Mouse (Mus musculus): Measurements from ENCODE around the gene Arhgap27. TPM values are rescaled to one million over a fixed set of nuclear protein-coding genes. Genes with fewer than 3 reads are reported as not detected.
"Not testable (repeated sequence)": the region's sequence is repeated elsewhere in the genome, so short reads cannot be mapped to it uniquely, and the experiment has no call there.

The Arhgap27 gene
- polyA plus RNA-seq, 1 experiment = 22.3 TPM

GRCm38 (mm10) chr11:103292890-103293287, 70.6 kb downstream of the Arhgap27 start:
- no peak for DNase-seq (ENCODE audit: low spot score)

- DNase-seq (ENCODE audit: low spot score) = no peak
Measured at GRCm38 (mm10) chr11:103292152-103292889, 71.2 kb downstream of the Arhgap27 start.

- not testable (repeated sequence) for DNase-seq (ENCODE audit: low spot score)
Measured at GRCm38 (mm10) chr11:103290841-103291240, 72.7 kb downstream of the Arhgap27 start.

- DNase-seq (ENCODE audit: low spot score) = no peak
Measured at GRCm38 (mm10) chr11:103288291-103288963, 75.1 kb downstream of the Arhgap27 start.

- no peak for DNase-seq (ENCODE audit: low spot score)
Measured at GRCm38 (mm10) chr11:103286910-103287309, 76.6 kb downstream of the Arhgap27 start.

- no peak for DNase-seq (ENCODE audit: low spot score)
Measured at GRCm38 (mm10) chr11:103285951-103286350, 77.5 kb downstream of the Arhgap27 start.

- DNase-seq (ENCODE audit: low spot score) = no peak
Measured at GRCm38 (mm10) chr11:103285276-103285675, 78.2 kb downstream of the Arhgap27 start.

- no peak for DNase-seq (ENCODE audit: low spot score)
Measured at GRCm38 (mm10) chr11:103281784-103282183, 81.7 kb downstream of the Arhgap27 start.

Other genes with a start within 250 kb of the Arhgap27 start
- 28.4 and 29.3 TPM in 2 replicates for gene Hexim1, start 247.5 kb downstream of the Arhgap27 start, polyA plus RNA-seq (2012; rRNA removed)
- 4.1 and 4.5 TPM in 2 replicates for gene Hexim2, start 231.3 kb downstream of the Arhgap27 start, polyA plus RNA-seq (2012; rRNA removed)
- gene Fmnl1, start 192.6 kb downstream of the Arhgap27 start, polyA plus RNA-seq (2012; rRNA removed) = 6.4 and 6.6 TPM in 2 replicates
- 1.3 and 3.3 TPM in 2 replicates for gene 1700023F06Rik, start 155.1 kb downstream of the Arhgap27 start, polyA plus RNA-seq (2012; rRNA removed)
- not detected in 2 replicates for gene Spata32, start 145.3 kb downstream of the Arhgap27 start, polyA plus RNA-seq (2012; rRNA removed)
- gene Map3k14, start 96.2 kb downstream of the Arhgap27 start, polyA plus RNA-seq (2012; rRNA removed) = 6.6 and 8.9 TPM in 2 replicates
- 15.7 and 16.6 TPM in 2 replicates for gene Plekhm1, start 49.0 kb upstream of the Arhgap27 start, polyA plus RNA-seq (2012; rRNA removed)
- gene Lrrc37a, start 140.9 kb upstream of the Arhgap27 start, polyA plus RNA-seq (2012; rRNA removed) = not detected in 2 replicates